ENCODE assay signal across 18 mouse cellular contexts in the genomic region with DNA sequence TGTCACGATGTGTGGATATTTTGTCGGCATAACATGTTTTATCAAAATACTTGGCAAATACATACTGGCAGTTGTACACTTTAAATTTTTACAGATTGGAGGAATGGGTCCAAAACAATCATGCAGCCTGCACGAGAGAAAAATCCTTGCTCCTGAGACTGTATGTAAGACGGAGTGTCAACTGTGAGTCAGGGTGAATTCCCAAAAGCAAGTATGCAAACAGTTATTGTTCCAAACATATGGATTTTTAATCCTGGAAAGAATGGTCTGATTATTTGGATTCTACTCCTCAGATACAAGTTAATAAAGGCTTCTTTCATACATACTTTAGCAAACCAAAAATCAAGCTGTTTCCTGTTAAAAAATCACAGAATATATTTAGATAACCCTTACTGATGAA. TPM values are rescaled to one million over a fixed set of nuclear protein-coding genes. Genes with fewer than 3 reads are reported as not detected.
A peak's percentile ranks its signal among the peaks of the same experiment; 100 is the strongest.
DNase-seq lines count a peak whose midpoint lies in the region; ATAC-seq and TF ChIP-seq lines count a peak whose summit lies in the region.
"Had no signal": no experiment of that assay in that cellular context is flagged by ENCODE, and none has a peak within 500 bp of the region (broad histone marks: within the 10 kb centered on the region; RNA-seq: fewer than 3 reads in every experiment).

No protein-coding gene starts in this region.

- intact Hi-C loops in gastrocnemius, adult 2 months (cut with DNase I) = no loop called here
- intact Hi-C loops in gastrocnemius, postnatal 36 days (cut with DNase I) = no loop called here

- 57% methylated on average over 4 of the region's 4 CpGs for WGBS in kidney, embryonic 15.5 days
- WGBS in midbrain, embryonic 13.5 days = 71% methylated on average over 4 of the region's 4 CpGs
- 85% methylated on average over 4 of the region's 4 CpGs for WGBS in midbrain, embryonic 11.5 days
- 19% methylated on average over 4 of the region's 4 CpGs for WGBS in cerebellum, adult 2 months

- peak overlapping the region; percentile 41; the same call in 1 of the 2 replicates for H3K4me3 ChIP-seq in gastrocnemius, adult 2 months
- H3K4me3 ChIP-seq in kidney, embryonic 15.5 days (replicated peaks) = no peak overlapping the region
- H3K4me3 ChIP-seq in midbrain, embryonic 13.5 days (replicated peaks) = no peak overlapping the region
- H3K4me3 ChIP-seq in midbrain, embryonic 11.5 days (ENCODE audit: low read depth, low read length) = no peak overlapping the region
- no peak overlapping the region for H3K4me3 ChIP-seq in cerebellum, adult 2 months (replicated peaks; ENCODE audit: insufficient read depth, low read depth, low read length)
- H3K4me3 ChIP-seq: embryonic facial prominence, embryonic 13.5 days; forebrain, embryonic 13.5 days; heart, embryonic 13.5 days; hindbrain, embryonic 13.5 days; intestine, embryonic 15.5 days had no signal

- H3K4me1 ChIP-seq in kidney, embryonic 15.5 days = peaks cover 15% of the 10 kb centered on the region
- peaks cover 42% of the 10 kb centered on the region for H3K4me1 ChIP-seq in midbrain, embryonic 13.5 days (replicated peaks)
- H3K4me1 ChIP-seq in midbrain, embryonic 11.5 days (ENCODE audit: control insufficient read depth, insufficient read depth, low read length) = peaks cover 6% of the 10 kb centered on the region
- peaks cover 11% of the 10 kb centered on the region for H3K4me1 ChIP-seq in cerebellum, adult 2 months (ENCODE audit: control insufficient read depth, insufficient read depth, low read length)

- no peak overlapping the region for H3K9ac ChIP-seq in kidney, embryonic 15.5 days
- 0 out of 2 replicates have a peak overlapping the region, but pooled peaks have one; percentile 10 for H3K9ac ChIP-seq in midbrain, embryonic 13.5 days (replicated peaks)
- no peak overlapping the region for H3K9ac ChIP-seq in midbrain, embryonic 11.5 days (ENCODE audit: low read length)
- H3K9ac ChIP-seq: embryonic facial prominence, embryonic 13.5 days; forebrain, embryonic 13.5 days; forebrain, postnatal 0 days; heart, embryonic 13.5 days; hindbrain, embryonic 13.5 days; intestine, embryonic 15.5 days had no signal

- H3K36me3 ChIP-seq in kidney, embryonic 15.5 days = no peaks in the 10 kb centered on the region
- H3K36me3 ChIP-seq in midbrain, embryonic 13.5 days = no peaks in the 10 kb centered on the region
- no peaks in the 10 kb centered on the region for H3K36me3 ChIP-seq in midbrain, embryonic 11.5 days (ENCODE audit: control insufficient read depth, insufficient read depth, low read length)
- H3K36me3 ChIP-seq: embryonic facial prominence, embryonic 13.5 days; heart, embryonic 13.5 days; hindbrain, embryonic 13.5 days; intestine, embryonic 15.5 days had no signal

- H3K27ac ChIP-seq in gastrocnemius, adult 2 months = peak overlapping the region; percentile 75
- H3K27ac ChIP-seq in kidney, embryonic 15.5 days = 0 out of 2 replicates have a peak overlapping the region, but pooled peaks have one; percentile 32
- no peak overlapping the region for H3K27ac ChIP-seq in midbrain, embryonic 13.5 days
- H3K27ac ChIP-seq in midbrain, embryonic 11.5 days (ENCODE audit: low read depth, low read length) = no peak overlapping the region
- H3K27ac ChIP-seq in cerebellum, adult 2 months (ENCODE audit: insufficient read depth, low read length) = no peak overlapping the region
- H3K27ac ChIP-seq: forebrain, embryonic 13.5 days; hindbrain, embryonic 13.5 days; intestine, embryonic 15.5 days had no signal

- no peaks in the 10 kb centered on the region for H3K9me3 ChIP-seq in kidney, embryonic 15.5 days (replicated peaks)
- H3K9me3 ChIP-seq in midbrain, embryonic 13.5 days = no peaks in the 10 kb centered on the region
- no peaks in the 10 kb centered on the region for H3K9me3 ChIP-seq in midbrain, embryonic 11.5 days (ENCODE audit: control insufficient read depth, low read length)
- H3K9me3 ChIP-seq: embryonic facial prominence, embryonic 13.5 days; forebrain, embryonic 13.5 days; heart, embryonic 13.5 days; hindbrain, embryonic 13.5 days; intestine, embryonic 15.5 days had no signal

- DNase-seq in gastrocnemius, adult 2 months = no peak
- DNase-seq in gastrocnemius, postnatal 36 days = no peak
- no peak for DNase-seq in kidney, adult 11 months
- no peak for DNase-seq in midbrain, embryonic 11.5 days (ENCODE audit: low spot score, missing footprints)
- no peak for DNase-seq in cerebellum, adult 2 months
- DNase-seq: adrenal gland, postnatal 25 days; cerebellum, postnatal 14 days; forebrain, postnatal 0 days had no signal

- no peak overlapping the region for H3K4me2 ChIP-seq in kidney, embryonic 15.5 days
- no peak overlapping the region for H3K4me2 ChIP-seq in midbrain, embryonic 13.5 days (replicated peaks)
- H3K4me2 ChIP-seq in midbrain, embryonic 11.5 days = no peak overlapping the region
- H3K4me2 ChIP-seq: embryonic facial prominence, embryonic 13.5 days; intestine, embryonic 15.5 days had no signal

- no peak for TF ChIP-seq POLR2A in cerebellum, adult 2 months (IDR thresholded peaks at IDR 0.05; ENCODE audit: borderline replicate concordance, insufficient read depth, low read length)

- ATAC-seq in kidney, embryonic 15.5 days (replicated peaks; ENCODE audit: low FRiP score) = no peak
- no peak for ATAC-seq in midbrain, embryonic 13.5 days
- ATAC-seq in midbrain, embryonic 11.5 days (ENCODE audit: low FRiP score) = no peak
- ATAC-seq: forebrain, embryonic 13.5 days; forebrain, postnatal 0 days; intestine, embryonic 15.5 days had no signal

- H3K27me3 ChIP-seq in kidney, embryonic 15.5 days = peaks cover 7% of the 10 kb centered on the region; the same call in 1 of the 2 replicates
- H3K27me3 ChIP-seq in midbrain, embryonic 13.5 days = no peaks in the 10 kb centered on the region
- no peaks in the 10 kb centered on the region for H3K27me3 ChIP-seq in midbrain, embryonic 11.5 days (ENCODE audit: control insufficient read depth, insufficient read depth, low read length)
- no peaks in the 10 kb centered on the region for H3K27me3 ChIP-seq in cerebellum, adult 2 months (ENCODE audit: control insufficient read depth, insufficient read depth, low read length)
- H3K27me3 ChIP-seq: CH12.LX; forebrain, embryonic 13.5 days; hindbrain, embryonic 13.5 days; intestine, embryonic 15.5 days had no signal

- TF ChIP-seq CTCF in gastrocnemius, adult 2 months (IDR thresholded peaks at IDR 0.05) = no peak
- TF ChIP-seq CTCF in cerebellum, adult 2 months (IDR thresholded peaks at IDR 0.05; ENCODE audit: borderline replicate concordance, insufficient read depth, low read depth, low read length) = no peak

RNA-seq across cellular contexts. Expression of a gene that starts 4.1 kb away (rescaled TPM):
- 100 to 1,000 TPM; 196 to 239 TPM for total RNA-seq in gastrocnemius, adult 2 months (2021)
- 100 to 1,000 TPM; 223 to 229 TPM for total RNA-seq in gastrocnemius, postnatal 36 days (2021)
- polyA plus RNA-seq in kidney, embryonic 15.5 days (2015; fragmentation: Nextera tagmentation; extraction: Ambion mirVana) = 75.0 and 80.8 TPM in 2 replicates
- 676 and 719 TPM in 2 replicates for polyA plus RNA-seq in midbrain, embryonic 13.5 days (2015; fragmentation: Nextera tagmentation; extraction: Ambion mirVana)
- 356 and 390 TPM in 2 replicates for polyA plus RNA-seq in midbrain, embryonic 11.5 days (2014; fragmentation: Nextera tagmentation; extraction: Ambion mirVana)
- polyA plus RNA-seq in cerebellum, adult 2 months (2012; rRNA removed) = 673 and 722 TPM in 2 replicates
- total RNA-seq: common myeloid progenitor, adult 5-6 weeks; hematopoietic stem cell, adult 5-6 weeks had no signal

RNA-seq across cellular contexts. Expression of a gene that starts 44.9 kb away (rescaled TPM):
- total RNA-seq in gastrocnemius, adult 2 months (2021) = 1 to 10 TPM; 3.0 to 5.5 TPM
- 1 to 10 TPM; 2.2 to 2.9 TPM for total RNA-seq in gastrocnemius, postnatal 36 days (2021)
- 87.6 and 94.4 TPM in 2 replicates for polyA plus RNA-seq in kidney, embryonic 15.5 days (2015; fragmentation: Nextera tagmentation; extraction: Ambion mirVana)
- polyA plus RNA-seq in midbrain, embryonic 13.5 days (2015; fragmentation: Nextera tagmentation; extraction: Ambion mirVana) = 155 and 168 TPM in 2 replicates
- 246 and 263 TPM in 2 replicates for polyA plus RNA-seq in midbrain, embryonic 11.5 days (2014; fragmentation: Nextera tagmentation; extraction: Ambion mirVana)
- polyA plus RNA-seq in cerebellum, adult 2 months (2012; rRNA removed) = 95.7 and 107 TPM in 2 replicates

Comparison
In these comparisons a context has a peak if more than half of its experiments do, and no peak if none do; other contexts are left out.
1. H3K27ac ChIP-seq: peak in gastrocnemius, adult 2 months (single experiment) and kidney, embryonic 15.5 days (single experiment); none in midbrain, embryonic 13.5 days (single experiment), midbrain, embryonic 11.5 days (single experiment) and cerebellum, adult 2 months (single experiment).